Mouse (Mus musculus): ENCODE data around the gene Ddx19a.
"Not testable (repeated sequence)": the region's sequence is repeated elsewhere in the genome, so short reads cannot be mapped to it uniquely, and the experiment has no call there.

Ddx19a gene

DNA sequence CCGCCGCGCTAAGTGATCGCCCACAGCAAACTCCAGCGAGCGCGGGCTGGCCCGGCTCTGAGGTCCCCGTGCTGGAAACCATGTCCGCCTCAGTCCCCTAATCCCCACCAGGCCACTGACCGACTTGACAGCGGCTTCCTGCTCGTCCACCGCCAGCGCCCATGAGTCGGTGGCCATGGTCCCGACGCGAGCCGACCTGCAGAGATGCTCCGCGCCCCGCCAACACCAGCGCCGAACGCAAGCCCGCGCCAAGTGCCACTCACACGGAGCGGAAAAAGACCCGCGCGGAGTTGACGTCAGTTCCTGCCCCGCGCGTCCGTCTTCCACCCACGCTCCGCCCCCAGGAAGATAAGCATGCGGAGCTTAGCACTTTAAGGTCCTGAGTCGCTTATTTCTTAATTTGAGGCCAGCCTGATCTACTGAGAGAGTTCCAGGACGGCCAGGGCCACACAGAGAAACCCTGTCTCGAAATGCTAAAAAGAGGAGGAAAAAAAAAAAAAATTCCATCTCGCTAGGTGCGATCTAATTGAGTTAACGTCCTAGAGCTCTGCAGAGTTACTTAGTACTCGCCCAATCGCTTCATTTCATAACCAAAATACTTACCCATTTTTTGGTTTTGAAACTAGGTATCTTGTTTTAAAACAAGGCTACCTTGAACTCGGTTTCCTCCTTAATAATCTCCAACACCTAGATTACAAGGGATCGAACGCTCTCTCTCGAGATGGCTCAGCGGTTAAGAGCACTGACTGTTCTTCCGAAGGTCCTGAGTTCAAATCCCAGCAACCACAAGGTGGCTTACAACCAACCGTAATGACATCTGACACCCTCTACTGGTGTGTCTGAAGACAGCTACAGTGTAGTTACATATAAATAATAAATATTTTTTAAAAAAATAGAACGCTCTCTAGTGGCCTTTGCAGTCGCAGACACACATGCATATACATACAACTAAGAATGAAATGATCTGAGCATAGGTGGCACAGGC lies at the start of gene Ddx19a:
Gene Ddx19a, minus strand, starts transcription at position 254 of the 985 bp plus-strand sequence.
- in situ Hi-C loops (cut with MboI, MseI), result no loop called here

DNA sequence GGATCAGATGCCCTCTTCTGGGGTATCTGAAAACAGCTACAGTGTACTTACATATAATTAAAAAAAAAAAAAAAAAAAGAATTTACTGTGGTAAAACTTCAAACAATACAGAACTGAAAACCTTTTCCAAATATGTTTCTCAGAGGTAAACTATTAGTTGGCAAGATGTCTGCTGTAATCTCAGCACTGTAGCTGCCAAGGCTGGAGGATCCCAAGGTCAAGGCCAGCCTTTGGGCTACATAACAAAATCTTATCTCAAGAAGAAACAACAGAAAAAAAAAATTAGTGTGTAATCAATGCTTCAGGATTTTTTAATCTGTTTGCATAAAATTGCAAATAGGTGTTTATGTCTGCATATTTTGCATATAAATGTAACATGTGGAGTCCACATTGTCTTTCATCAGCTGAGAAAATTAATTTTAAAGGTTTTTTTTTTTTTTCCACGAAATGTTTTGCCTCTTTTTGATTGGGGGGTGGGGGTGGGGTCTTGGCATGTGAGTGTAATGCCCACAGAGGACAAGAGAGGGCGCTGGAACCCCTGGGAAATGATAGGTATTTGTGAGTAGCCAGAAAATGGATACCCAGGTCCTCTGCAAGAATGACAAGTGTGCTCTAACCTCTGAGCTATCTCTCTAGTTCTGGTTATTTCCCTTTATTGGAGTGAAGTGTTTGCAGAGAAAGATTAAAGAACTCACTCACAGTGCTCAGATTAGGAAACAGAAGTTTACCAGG lies 46.6 kb upstream of the Ddx19a start:
- in situ Hi-C loops (cut with MboI, MseI), result loop anchor here (25.0 kb wide), 1 partner anchor 543 kb away; no protein-coding TSS in a partner anchor

DNA sequence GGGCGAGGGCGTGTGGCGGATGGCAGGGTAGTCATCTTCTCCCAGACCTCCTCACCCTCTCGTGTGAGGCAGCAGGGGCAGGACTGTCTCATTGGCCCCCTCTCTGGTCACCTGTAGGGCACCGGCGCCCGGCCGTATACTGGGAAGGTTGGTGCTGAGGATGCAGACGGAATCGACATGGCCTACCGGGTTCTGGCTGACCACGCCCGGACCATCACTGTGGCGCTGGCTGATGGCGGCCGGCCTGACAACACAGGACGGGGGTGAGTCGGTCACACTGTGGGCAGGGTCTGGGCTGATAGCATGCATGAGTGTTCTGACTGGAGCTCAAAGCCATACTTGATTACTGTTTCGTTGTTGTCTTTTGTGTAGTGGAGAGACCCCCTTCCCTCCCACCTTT lies 44.9 kb upstream of the Ddx19a start:
- in situ Hi-C loops (cut with MboI, MseI), result loop anchor here (25.0 kb wide), 1 partner anchor 545 kb away; no protein-coding TSS in a partner anchor

DNA sequence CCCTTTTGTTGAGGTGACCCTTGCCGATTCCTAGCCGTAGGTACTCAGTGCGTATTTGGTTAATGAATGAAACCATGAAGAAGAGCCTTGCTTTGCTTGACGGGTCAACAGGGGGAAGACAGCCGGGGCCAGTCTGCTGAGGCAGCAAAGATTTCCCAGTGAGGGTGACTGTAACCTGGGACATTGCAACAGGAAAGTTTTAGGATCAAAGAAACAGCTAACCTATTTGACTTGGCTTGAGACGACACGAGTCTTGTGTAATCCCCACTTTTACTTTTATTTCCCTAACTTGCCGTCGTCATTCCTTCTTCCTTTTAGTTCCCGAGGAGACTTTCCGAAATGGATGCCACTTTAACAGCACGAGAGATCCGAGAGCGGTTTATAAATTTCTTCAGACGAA lies 39.0 kb upstream of the Ddx19a start:
- in situ Hi-C loops (cut with MboI, MseI), result loop anchor here (25.0 kb wide), 1 partner anchor 551 kb away; no protein-coding TSS in a partner anchor

DNA sequence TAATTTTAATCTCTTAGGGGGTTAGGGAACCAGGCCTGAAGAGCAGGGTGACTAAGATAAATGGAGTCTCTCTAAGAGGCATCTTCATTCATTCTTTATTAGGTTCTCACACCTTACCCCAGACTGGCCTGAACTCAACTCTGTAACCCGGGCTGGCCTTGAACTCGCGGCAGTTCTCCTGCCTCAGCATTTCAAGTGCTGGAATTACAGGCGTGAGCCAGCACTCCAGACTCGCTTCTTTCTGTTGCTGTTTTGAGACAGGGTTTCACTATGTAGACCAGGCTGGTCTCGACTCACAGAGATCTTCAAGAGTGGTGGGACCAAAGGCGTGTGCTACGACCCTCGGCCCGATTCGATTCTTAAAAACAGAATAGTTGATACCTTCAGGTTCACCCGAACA lies 36.7 kb upstream of the Ddx19a start:
- in situ Hi-C loops (cut with MboI, MseI), result loop anchor here (5.0 to 25.0 kb wide), 2 partner anchors 42 to 553 kb away; no protein-coding TSS in a partner anchor

DNA sequence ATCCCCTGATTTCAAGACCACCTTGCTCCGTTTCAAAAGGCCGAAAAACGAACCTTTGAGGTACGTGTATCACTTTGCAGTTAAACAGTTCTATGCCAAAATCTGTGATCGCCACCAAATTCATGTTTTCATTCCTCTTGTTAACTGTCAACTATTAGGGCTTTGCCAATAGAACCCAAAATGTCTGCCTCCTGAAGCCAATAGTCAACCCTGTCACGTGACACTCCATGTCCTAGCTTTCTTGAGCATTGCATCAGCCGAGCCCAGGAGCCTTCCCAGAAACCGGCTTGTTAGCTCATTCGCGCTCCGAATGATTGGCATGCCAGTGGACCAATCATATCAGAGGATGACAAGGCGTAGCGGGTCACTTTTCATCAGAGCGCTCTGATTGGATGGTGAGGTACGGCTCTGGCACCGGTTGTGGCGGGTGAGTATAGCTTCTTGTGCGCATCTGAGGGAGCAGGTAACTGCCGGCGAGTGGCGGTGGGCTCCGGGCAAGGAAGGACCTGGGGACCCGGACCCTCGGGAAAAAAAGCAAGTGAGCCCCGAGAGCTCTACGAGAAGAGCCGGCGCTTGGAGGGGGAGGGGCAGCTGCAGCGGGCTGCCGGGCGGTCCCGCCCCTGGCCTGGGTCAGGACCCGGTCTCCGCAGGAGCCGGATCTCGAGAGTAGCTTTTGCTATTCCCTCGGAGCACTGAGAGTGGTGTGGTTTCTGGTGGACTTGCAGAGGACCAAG lies 36.0 kb upstream of the Ddx19a start:
- in situ Hi-C loops (cut with MboI, MseI), result loop anchor here (5.0 to 25.0 kb wide), 2 partner anchors 41 to 554 kb away; no protein-coding TSS in a partner anchor

DNA sequence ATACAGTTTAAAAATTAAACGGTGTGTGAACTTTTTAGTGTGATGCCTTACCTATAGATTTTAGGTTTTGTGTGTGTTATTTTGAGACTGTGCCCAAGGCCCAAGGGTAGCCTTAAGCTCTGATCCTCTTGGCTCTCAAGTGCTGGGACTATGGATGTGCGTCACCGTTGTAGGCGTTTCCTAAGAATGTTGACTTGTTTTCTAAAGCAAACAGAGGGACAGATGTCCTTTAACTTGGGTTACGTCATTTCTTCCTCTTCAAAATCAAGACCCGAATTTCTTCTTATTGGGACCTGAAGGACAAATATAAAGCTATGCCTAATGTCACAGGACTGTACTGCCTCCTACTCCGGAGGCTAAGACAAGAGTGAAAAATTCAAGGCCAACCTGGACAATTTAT lies 35.3 kb upstream of the Ddx19a start, which contains the start of gene Aars:
Gene Aars, plus strand, starts transcription at position 229 of the 400 bp plus-strand sequence.
- in situ Hi-C loops (cut with MboI, MseI), result loop anchor here (5.0 to 25.0 kb wide), 2 partner anchors 41 to 554 kb away; no protein-coding TSS in a partner anchor

DNA sequence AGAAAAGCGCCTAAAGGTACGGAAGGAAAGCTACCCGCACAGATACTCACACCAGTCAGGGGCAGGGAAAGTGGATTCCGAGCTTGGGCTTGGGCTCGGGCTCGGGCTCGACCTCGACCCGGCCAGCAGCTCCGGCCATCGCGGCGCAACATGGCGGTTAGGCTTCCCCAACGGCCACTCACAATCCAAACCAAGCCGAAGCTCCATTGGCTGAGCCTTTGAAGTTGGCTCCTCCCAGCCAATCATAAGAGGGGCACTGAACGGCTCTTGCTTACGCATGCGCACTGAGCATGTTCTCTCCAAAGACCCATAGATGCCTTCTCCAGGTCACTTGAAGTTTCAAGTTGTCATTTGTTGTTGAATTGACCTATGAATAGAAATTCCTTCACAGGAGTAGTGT lies 34.0 kb upstream of the Ddx19a start, which contains the start of gene Ddx19b:
Gene Ddx19b, minus strand, starts transcription at position 180 of the 400 bp plus-strand sequence.
- in situ Hi-C loops (cut with MboI, MseI), result loop anchor here (5.0 to 25.0 kb wide), 2 partner anchors 39 to 556 kb away; no protein-coding TSS in a partner anchor

DNA sequence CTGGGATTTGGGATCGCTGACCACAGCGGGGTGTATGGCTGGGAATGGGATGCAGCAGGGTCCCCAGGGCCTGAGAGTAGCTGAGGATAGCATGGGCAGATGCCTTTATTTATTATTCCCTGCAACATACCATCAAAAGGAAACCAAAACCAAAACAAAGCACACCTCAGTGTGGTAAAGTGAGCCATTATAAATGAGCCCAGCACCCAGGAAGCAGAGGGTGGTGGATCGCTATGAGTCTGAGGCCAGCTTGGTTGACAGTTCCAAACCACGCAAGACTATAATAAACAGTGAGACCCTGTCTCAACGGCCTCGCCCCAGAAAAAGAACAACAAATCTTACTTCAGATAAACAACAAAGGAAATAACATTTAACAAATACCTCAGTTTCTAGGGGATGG lies 32.4 kb upstream of the Ddx19a start:
- in situ Hi-C loops (cut with MboI, MseI), result loop anchor here (5.0 to 25.0 kb wide), 2 partner anchors 38 to 557 kb away; no protein-coding TSS in a partner anchor

DNA sequence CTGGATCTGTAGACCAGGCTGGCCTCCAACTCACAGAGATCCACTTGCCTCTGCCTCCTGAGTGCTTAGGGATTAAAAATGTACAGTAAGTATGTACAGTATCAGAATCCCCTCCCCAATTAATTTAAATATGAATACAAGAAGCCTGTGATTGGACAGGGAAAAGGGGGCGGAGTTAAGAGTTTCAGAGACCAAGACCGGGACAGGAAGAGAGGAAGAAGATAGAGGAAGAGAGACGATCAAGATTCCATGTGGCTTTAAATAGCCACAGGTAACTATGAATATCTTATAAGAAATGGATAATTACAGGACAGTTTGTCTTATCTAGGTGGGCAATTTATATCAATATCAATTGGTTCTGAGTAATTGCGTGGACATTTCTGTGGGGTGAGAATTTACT lies 32.0 kb upstream of the Ddx19a start:
- in situ Hi-C loops (cut with MboI, MseI), result loop anchor here (25.0 kb wide), 1 partner anchor 558 kb away; no protein-coding TSS in a partner anchor

DNA sequence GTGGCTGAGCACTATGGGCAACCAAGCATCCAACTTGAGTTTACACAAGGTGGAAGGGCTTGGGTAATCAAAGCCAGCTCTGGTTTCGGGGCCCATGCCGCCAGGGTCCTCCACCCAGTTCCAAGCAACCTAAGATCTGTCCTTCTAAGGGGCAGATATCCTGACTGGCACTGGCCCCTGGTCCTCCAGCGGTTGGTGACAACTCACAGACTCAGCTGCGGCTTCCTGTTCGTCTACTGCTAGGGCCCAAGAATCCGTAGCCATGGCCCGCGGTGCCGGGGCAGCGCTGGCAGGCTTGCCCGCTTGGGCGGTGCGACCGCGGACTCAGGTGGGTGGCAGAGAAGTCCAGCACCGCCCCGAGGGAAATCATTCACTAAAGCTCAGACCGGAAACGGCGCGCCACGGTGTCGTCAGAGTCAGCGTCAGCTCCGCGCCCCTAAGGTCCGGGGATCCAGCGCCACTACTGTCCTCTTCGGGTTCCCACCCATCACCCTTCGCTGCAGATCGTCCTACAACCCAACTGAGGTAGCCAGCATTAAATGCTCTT lies 29.9 kb upstream of the Ddx19a start:
- in situ Hi-C loops (cut with MboI, MseI), result loop anchor here (25.0 kb wide), 1 partner anchor 560 kb away; no protein-coding TSS in a partner anchor

DNA sequence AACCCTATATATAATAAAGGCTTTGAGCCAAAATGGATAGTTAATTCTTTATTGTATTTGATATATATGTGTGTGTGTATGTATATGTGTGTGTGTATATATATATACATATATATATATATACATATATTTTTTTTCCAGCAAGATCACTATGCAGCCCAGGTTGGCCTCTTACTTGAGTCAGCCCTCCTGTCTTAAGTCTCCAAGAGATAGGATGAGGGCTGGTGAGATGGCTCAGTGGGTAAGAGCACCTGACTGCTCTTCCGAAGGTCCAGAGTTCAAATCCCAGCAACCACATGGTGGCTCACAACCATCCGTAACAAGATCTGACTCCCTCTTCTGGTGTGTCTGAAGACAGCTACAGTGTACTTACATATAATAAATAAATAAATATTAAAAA lies 29.0 kb upstream of the Ddx19a start:
- in situ Hi-C loops (cut with MboI, MseI), result loop anchor here (25.0 kb wide), 1 partner anchor 561 kb away; no protein-coding TSS in a partner anchor

DNA sequence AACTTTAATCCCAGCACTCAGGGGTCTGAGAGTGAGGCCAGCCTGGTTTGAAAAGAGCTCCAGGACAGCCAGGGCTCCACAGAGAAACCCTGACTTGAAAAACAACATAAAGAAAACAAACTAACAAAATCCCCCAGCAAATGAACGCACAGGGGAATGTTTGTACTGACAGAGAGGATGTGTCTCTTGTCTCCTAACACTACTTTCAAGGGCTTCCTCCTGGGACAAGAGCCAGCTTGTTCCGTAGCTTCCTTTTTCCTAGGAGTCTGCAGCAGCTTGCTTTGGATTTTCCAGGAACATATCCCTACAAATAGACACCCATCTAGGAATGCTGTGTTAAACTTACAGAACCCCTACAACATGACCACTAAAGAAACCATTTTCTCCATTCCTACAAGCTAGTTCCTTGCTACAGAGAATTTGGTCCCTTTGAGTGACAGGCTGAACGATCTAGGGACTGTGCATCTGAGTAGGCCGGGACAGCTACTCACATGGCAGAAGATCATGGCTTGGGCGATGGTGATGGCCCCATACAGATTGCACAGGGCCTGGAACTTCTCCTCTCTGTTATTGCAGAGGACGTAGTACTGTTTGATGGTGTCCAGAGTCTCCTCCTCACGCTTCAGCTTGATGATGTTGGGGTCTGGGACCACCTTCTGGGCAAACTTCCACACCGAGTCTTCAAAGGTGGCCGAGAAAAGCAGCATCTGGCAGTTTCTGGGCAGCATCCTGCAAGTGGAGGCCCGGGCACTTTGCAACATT lies 12.8 kb upstream of the Ddx19a start:
- in situ Hi-C loops (cut with MboI, MseI), result not testable (repeated sequence)

DNA sequence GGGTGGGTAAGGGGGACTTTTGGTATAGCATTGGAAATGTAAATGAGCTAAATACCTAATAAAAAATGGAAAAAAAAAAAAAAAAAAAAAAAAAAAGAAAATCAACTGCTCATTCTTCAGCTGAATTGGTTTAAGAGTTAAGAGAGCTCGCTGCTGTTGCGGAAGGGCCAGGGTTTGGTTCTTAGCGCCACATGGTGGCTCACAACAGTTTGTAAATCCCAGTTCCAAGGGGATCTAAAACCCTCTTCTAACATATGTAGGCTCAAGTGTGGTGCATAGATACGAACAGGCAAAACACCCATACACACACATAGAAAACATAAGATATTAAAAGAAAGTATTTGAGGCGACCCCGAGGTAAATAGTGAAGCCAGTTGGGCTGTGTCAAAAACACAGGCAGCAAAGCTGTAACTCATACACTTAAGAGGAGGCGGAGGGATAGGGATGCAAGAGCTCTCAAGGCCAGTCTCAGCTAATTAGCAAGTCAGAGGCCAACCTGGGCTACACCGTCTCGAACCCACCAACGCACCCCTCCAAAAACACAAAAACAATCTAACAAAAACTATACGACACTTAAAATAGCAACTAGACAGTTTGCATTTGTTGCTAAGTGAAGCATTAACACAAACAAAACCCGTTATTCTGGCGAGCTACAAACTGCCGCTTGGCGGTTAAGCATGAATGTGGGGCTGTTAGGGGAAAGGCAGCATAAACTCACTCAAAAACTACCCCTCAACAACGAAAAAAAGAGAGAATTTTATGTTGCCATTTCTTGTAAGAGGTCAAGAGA lies 764 bp downstream of the Ddx19a start:
- in situ Hi-C loops (cut with MboI, MseI), result no loop called here

DNA sequence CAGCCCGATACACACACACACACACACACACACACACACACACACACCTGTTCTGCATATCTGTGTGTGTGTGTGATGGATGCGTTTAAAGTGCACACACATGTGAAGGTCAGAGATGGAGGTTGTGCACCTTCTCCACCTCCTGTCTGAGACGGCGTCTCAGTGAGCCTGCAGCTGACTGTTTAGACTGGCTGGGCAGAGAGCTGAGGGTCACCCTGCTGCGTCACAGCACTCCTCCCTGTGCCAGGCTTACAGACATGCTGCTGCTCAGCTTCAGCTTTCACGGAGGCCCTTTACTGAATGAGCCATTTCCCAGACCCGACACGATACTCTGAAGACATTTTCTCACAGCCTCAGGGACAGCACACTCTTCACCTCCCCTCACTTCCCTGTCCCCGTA lies 7.6 kb downstream of the Ddx19a start:
- in situ Hi-C loops (cut with MboI, MseI), result loop anchor here (5.0 kb wide), 1 partner anchor 42 kb away; the partner anchor contains the start of genes Aars and Ddx19b

DNA sequence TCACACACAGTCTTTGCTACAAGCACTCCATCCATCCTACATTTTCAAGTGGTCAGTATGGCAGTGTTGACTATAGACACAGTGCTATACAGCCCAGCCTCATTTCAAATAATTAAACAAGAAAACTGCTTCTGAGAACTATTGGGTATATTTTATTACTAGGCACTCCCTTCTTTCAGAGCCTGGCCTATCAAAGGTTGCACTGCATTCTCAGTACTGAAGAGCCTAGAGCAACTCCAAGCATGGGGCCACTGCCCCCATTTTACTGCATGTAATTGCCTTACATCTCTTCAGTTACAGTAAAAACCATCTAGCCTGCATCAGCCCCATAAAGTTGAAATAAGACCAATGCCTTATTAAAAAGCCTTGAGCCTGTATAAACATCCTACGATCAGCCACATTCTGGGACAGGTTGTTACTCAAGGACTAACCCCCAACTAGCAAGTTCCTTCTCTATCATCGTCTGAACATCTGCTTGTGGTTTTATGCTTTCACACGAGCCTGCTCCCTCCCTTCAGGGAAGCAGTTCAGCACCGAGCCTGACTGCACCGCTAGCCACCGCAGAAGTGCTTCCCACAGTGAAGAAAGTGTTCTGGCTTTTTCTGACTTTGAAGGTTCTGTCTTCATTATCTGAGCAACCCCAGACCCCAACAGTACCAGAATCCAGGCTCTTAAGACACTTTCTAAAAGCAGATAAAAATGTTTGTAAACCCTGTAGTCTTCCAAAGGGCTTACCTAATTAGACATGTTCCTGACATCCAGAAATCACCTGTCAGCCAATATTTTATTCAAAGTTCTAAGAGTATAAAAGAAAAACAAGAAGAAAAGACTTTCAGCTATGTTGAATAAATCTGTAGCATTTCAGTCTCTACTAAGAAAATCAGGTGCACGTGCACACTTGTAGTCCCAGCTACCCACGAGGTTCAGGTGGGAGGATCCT lies 9.5 kb downstream of the Ddx19a start:
- in situ Hi-C loops (cut with MboI, MseI), result loop anchor here (10.0 kb wide), 1 partner anchor 163 kb away; no protein-coding TSS in a partner anchor

DNA sequence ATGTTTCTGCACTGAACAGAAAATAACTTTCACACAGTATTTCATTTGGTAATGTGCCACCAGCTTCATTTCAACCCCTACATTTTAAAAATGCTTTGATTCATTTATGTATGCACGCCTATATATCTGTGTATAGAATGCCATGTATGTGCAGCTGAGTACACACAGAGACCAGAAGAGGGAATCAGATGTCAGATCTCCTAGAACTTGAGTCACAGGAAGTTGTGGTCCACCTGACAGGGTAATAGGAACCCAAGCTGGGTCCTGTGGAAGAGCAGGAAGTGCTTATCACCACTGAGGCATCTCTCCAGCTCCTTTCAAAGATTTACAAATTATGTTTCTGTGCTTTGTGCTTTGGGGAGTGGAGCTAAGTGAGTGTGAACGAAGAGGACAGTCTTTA lies 16.3 kb downstream of the Ddx19a start:
- in situ Hi-C loops (cut with MboI, MseI), result loop anchor here (10.0 kb wide), 1 partner anchor 157 kb away; no protein-coding TSS in a partner anchor

DNA sequence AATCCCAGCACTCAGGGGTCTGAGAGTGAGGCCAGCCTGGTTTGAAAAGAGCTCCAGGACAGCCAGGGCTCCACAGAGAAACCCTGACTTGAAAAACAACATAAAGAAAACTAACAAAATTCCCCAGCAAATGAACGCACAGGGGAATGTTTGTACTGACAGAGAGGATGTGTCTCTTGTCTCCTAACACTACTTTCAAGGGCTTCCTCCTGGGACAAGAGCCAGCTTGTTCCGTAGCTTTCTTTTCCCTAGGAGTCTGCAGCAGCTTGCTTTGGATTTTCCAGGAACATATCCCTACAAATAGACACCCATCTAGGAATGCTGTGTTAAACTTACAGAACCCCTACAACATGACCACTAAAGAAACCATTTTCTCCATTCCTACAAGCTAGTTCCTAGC lies 19.6 kb downstream of the Ddx19a start:
- in situ Hi-C loops (cut with MboI, MseI), result not testable (repeated sequence)

All from T-helper 2 cell (primary cell).